ENCODE assay signal across 42 mouse cellular contexts in the genomic region with DNA sequence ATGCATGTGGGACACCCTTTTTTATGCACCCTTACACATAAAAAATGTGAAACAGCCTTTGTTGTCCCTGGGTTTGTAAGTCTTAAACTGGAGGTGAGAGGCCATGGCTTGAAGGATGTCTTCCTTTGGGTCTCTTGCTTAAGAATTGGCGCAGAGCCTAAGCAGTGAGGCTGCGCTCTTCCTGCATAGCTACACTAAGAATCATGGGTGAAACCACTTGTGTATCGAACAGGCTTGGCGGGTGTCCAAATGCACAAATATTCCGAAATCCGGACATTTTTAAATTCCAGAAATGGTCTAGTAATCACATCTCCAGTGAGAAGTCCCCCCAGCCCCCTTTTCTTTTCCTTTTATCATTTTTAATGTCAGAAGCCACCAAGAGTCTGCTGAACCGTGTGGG. TPM values are rescaled to one million over a fixed set of nuclear protein-coding genes. Genes with fewer than 3 reads are reported as not detected.
DNase-seq lines count a peak whose midpoint lies in the region; ATAC-seq lines count a peak whose summit lies in the region.
"Had no signal": no experiment of that assay in that cellular context is flagged by ENCODE, and none has a peak within 500 bp of the region (broad histone marks: within the 10 kb centered on the region; RNA-seq: fewer than 3 reads in every experiment).

No protein-coding gene starts in this region.

- peaks cover 4% of the 10 kb centered on the region; the same call in 1 of the 2 replicates for H3K4me1 ChIP-seq in kidney, embryonic 14.5 days (ENCODE audit: control insufficient read depth, insufficient read depth, low read length)

- H3K4me3 ChIP-seq in kidney, embryonic 14.5 days (ENCODE audit: low read length): no peak overlapping the region
- H3K4me3 ChIP-seq: embryonic facial prominence, embryonic 15.5 days; forebrain, embryonic 13.5 days; heart, embryonic 12.5 days; hindbrain, embryonic 13.5 days; liver, embryonic 15.5 days; lung, embryonic 15.5 days; midbrain, embryonic 10.5 days; midbrain, embryonic 15.5 days; neural tube, embryonic 15.5 days had no signal

- WGBS in kidney, embryonic 14.5 days: 83% methylated on average over 7 of the region's 7 CpGs

- H3K9me3 ChIP-seq in kidney, embryonic 14.5 days (ENCODE audit: control insufficient read depth, low read length): no peaks in the 10 kb centered on the region
- H3K9me3 ChIP-seq: embryonic facial prominence, embryonic 15.5 days; forebrain, embryonic 13.5 days; heart, embryonic 12.5 days; hindbrain, embryonic 13.5 days; liver, embryonic 15.5 days; lung, embryonic 15.5 days; midbrain, embryonic 10.5 days; midbrain, embryonic 15.5 days; neural tube, embryonic 15.5 days had no signal

- intact Hi-C loops in gastrocnemius, postnatal 14 days (cut with DNase I; ENCODE audit: low total_unique reads): loop anchor here (10.0 kb wide), 1 partner anchor 228 kb away; no protein-coding TSS in a partner anchor

- no peak overlapping the region for H3K27ac ChIP-seq in kidney, embryonic 14.5 days (ENCODE audit: low read depth, low read length)
- H3K27ac ChIP-seq: embryonic facial prominence, embryonic 15.5 days; forebrain, embryonic 13.5 days; hindbrain, embryonic 13.5 days; liver, embryonic 15.5 days; lung, embryonic 15.5 days; midbrain, embryonic 10.5 days; midbrain, embryonic 15.5 days; neural tube, embryonic 15.5 days had no signal

- peak; percentile 36 for DNase-seq in heart, adult 11 months
- DNase-seq in heart, adult 8-10 months (ENCODE audit: low spot score): no peak
- DNase-seq in kidney, postnatal 36 days: peak; percentile 6 to 21
- DNase-seq in 3T3-L1 (ENCODE audit: low read depth, low spot score) (peak; percentile 23), adipocyte (ENCODE audit: low spot score) (peak; percentile 16)
- DNase-seq in gastrocnemius, postnatal 14 days: no peak
- DNase-seq: adrenal gland, postnatal 36 days; B cell, adult 2 months; cerebellum, adult 18-20 months; cerebellum, postnatal 10 days; gastrocnemius, postnatal 10 days; heart, adult 18-20 months; heart, postnatal 4 days; liver; retina, postnatal 1 day; right cerebral cortex, postnatal 14 days; thymus, postnatal 4 days had no signal

- no peak overlapping the region for H3K9ac ChIP-seq in kidney, embryonic 14.5 days (ENCODE audit: low read depth, low read length)
- H3K9ac ChIP-seq: embryonic facial prominence, embryonic 15.5 days; forebrain, embryonic 13.5 days; heart, embryonic 12.5 days; hindbrain, embryonic 13.5 days; liver, embryonic 15.5 days; lung, embryonic 15.5 days; midbrain, embryonic 15.5 days; neural tube, embryonic 15.5 days had no signal

- H3K36me3 ChIP-seq in kidney, embryonic 14.5 days (ENCODE audit: control insufficient read depth, insufficient read depth, low read length): peaks cover 19% of the 10 kb centered on the region

- no peaks in the 10 kb centered on the region for H3K27me3 ChIP-seq in kidney, embryonic 14.5 days (ENCODE audit: control insufficient read depth, insufficient read depth, low read length)
- H3K27me3 ChIP-seq: embryonic facial prominence, embryonic 15.5 days; forebrain, embryonic 13.5 days; heart, embryonic 12.5 days; hindbrain, embryonic 13.5 days; liver, embryonic 15.5 days; lung, embryonic 15.5 days; midbrain, embryonic 15.5 days; neural tube, embryonic 15.5 days had no signal

- H3K4me2 ChIP-seq in kidney, embryonic 14.5 days (replicated peaks; ENCODE audit: low read depth, low read length): no peak overlapping the region
- H3K4me2 ChIP-seq: embryonic facial prominence, embryonic 15.5 days; forebrain, embryonic 13.5 days; heart, embryonic 12.5 days; hindbrain, embryonic 13.5 days; liver, embryonic 15.5 days; lung, embryonic 15.5 days; midbrain, embryonic 15.5 days; neural tube, embryonic 15.5 days had no signal

- ATAC-seq in kidney, embryonic 14.5 days (ENCODE audit: low FRiP score, low TSS enrichment): no peak
- ATAC-seq: activated CD4-positive, CD25-positive, alpha-beta regulatory T cell, adult 4 months; forebrain, embryonic 13.5 days; intestine, postnatal 0 days; midbrain, embryonic 15.5 days had no signal

RNA-seq across cellular contexts. Expression of a gene that starts 4.2 kb away (rescaled TPM):
- total RNA-seq in heart, adult 8-10 months (2022): 1 to 10 TPM; 1.5 to 2.3 (median 2.1) TPM
- polyA plus RNA-seq in kidney, embryonic 14.5 days (2014; fragmentation: Nextera tagmentation; extraction: Ambion mirVana): 7.5 and 11.7 TPM in 2 replicates
- 1 to 10 TPM; 1.7 to 1.9 TPM for total RNA-seq in gastrocnemius, postnatal 14 days (2021)
- total RNA-seq: common myeloid progenitor, adult 5-6 weeks; megakaryocyte progenitor cell, adult 5-6 weeks had no signal
- polyA plus RNA-seq: activated CD4-positive, CD25-positive, alpha-beta regulatory T cell, adult 4 months had no signal

RNA-seq across cellular contexts. Expression of a gene that starts 15.4 kb away (rescaled TPM):
- not detected for total RNA-seq in heart, adult 8-10 months (2022)
- polyA plus RNA-seq in kidney, embryonic 14.5 days (2014; fragmentation: Nextera tagmentation; extraction: Ambion mirVana): not detected in 2 replicates
- total RNA-seq in gastrocnemius, postnatal 14 days (2021): not detected
- total RNA-seq: adrenal gland, postnatal 36 days; common myeloid progenitor, adult 5-6 weeks; gastrocnemius, postnatal 10 days; heart, adult 18-20 months; heart, postnatal 4 days; layer of hippocampus, adult 18-20 months; layer of hippocampus, postnatal 10 days; left cerebral cortex, adult 18-20 months; left cerebral cortex, postnatal 14 days; megakaryocyte progenitor cell, adult 5-6 weeks had no signal
- polyA plus RNA-seq: activated CD4-positive, CD25-positive, alpha-beta regulatory T cell, adult 4 months; brain, embryonic 14.5 days; embryonic facial prominence, embryonic 15.5 days; forebrain, embryonic 13.5 days; heart, embryonic 12.5 days; heart, postnatal 0 days; hindbrain, embryonic 13.5 days; intestine, postnatal 0 days; limb, embryonic 11.5 days; liver, embryonic 15.5 days; lung, embryonic 15.5 days; midbrain, embryonic 10.5 days; midbrain, embryonic 15.5 days; neural tube, embryonic 15.5 days; small intestine, adult 2 months; stomach, embryonic 14.5 days; testis, adult 2 months; thymus, postnatal 0 days had no signal

RNA-seq across cellular contexts. Expression of a gene that starts 49.2 kb away (rescaled TPM):
- not detected for total RNA-seq in heart, adult 8-10 months (2022)
- polyA plus RNA-seq in kidney, embryonic 14.5 days (2014; fragmentation: Nextera tagmentation; extraction: Ambion mirVana): not detected in 2 replicates
- not detected for total RNA-seq in gastrocnemius, postnatal 14 days (2021)
- total RNA-seq: common myeloid progenitor, adult 5-6 weeks; gastrocnemius, postnatal 10 days; heart, adult 18-20 months; heart, postnatal 4 days; layer of hippocampus, adult 18-20 months; layer of hippocampus, postnatal 10 days; left cerebral cortex, adult 18-20 months; left cerebral cortex, postnatal 14 days; megakaryocyte progenitor cell, adult 5-6 weeks had no signal
- polyA plus RNA-seq: brain, embryonic 14.5 days; forebrain, embryonic 13.5 days; heart, embryonic 12.5 days; heart, postnatal 0 days; hindbrain, embryonic 13.5 days; intestine, postnatal 0 days; limb, embryonic 11.5 days; liver, embryonic 15.5 days; lung, embryonic 15.5 days; midbrain, embryonic 10.5 days; midbrain, embryonic 15.5 days; neural tube, embryonic 15.5 days; small intestine, adult 2 months; stomach, embryonic 14.5 days; testis, adult 2 months; thymus, postnatal 0 days had no signal

RNA-seq across cellular contexts. Expression of a gene that starts 59.9 kb away (rescaled TPM):
- total RNA-seq in heart, adult 8-10 months (2022): not detected
- polyA plus RNA-seq in kidney, embryonic 14.5 days (2014; fragmentation: Nextera tagmentation; extraction: Ambion mirVana): not detected in 2 replicates
- not detected for total RNA-seq in gastrocnemius, postnatal 14 days (2021)
- total RNA-seq: adrenal gland, postnatal 36 days; common myeloid progenitor, adult 5-6 weeks; gastrocnemius, postnatal 10 days; heart, adult 18-20 months; heart, postnatal 4 days; layer of hippocampus, adult 18-20 months; layer of hippocampus, postnatal 10 days; left cerebral cortex, adult 18-20 months; left cerebral cortex, postnatal 14 days; megakaryocyte progenitor cell, adult 5-6 weeks had no signal
- polyA plus RNA-seq: activated CD4-positive, CD25-positive, alpha-beta regulatory T cell, adult 4 months; brain, embryonic 14.5 days; embryonic facial prominence, embryonic 15.5 days; forebrain, embryonic 13.5 days; heart, embryonic 12.5 days; heart, postnatal 0 days; hindbrain, embryonic 13.5 days; intestine, postnatal 0 days; limb, embryonic 11.5 days; liver, embryonic 15.5 days; lung, embryonic 15.5 days; midbrain, embryonic 10.5 days; midbrain, embryonic 15.5 days; neural tube, embryonic 15.5 days; small intestine, adult 2 months; stomach, embryonic 14.5 days; testis, adult 2 months; thymus, postnatal 0 days had no signal

Comparison
In these comparisons a context has a peak if more than half of its experiments do, and no peak if none do; other contexts are left out.
1. DNase-seq: peak in heart, adult 11 months (single experiment), kidney, postnatal 36 days (2 of 2), 3T3-L1 (single experiment) and adipocyte (single experiment); none in heart, adult 8-10 months (single experiment) and gastrocnemius, postnatal 14 days (single experiment).